Comparison of ENCODE assay signal across 12 mouse cellular contexts in the genomic region with DNA sequence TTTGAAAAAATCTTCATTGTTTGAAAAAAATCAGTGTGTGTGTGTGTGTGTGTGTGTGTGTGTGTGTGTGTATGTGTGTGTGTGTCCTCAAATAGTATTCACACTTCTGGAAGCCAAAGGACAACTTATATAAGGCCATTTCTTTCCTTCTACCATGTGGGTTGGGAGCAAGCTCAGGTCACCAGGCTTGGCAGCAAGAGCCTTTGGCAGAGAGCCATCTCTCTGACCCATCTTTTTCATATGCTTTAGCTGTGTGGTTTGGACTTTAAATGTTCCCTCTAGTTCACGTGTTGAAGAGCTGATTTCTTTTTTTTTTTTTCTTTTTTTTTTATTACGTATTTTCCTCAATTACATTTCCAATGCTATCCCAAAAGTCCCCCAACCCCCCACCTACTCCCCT.
DNase-seq lines count a peak whose midpoint lies in the region; ATAC-seq and TF ChIP-seq lines count a peak whose summit lies in the region.
"Had no signal": no experiment of that assay in that cellular context is flagged by ENCODE, and none has a peak within 500 bp of the region (broad histone marks: within the 10 kb centered on the region; RNA-seq: fewer than 3 reads in every experiment).

No protein-coding gene starts in this region.

- H3K9me3 ChIP-seq in midbrain, postnatal 0 days (ENCODE audit: low read length), result no peaks in the 10 kb centered on the region
- no peaks in the 10 kb centered on the region for H3K9me3 ChIP-seq in midbrain, embryonic 14.5 days (ENCODE audit: control insufficient read depth, low read length)
- H3K9me3 ChIP-seq: embryonic facial prominence, embryonic 12.5 days; liver, embryonic 12.5 days had no signal

- H3K4me1 ChIP-seq in midbrain, postnatal 0 days (ENCODE audit: insufficient read depth, low read length), result no peaks in the 10 kb centered on the region
- H3K4me1 ChIP-seq in midbrain, embryonic 14.5 days (ENCODE audit: control insufficient read depth, insufficient read depth, low read length), result no peaks in the 10 kb centered on the region
- H3K4me1 ChIP-seq: embryonic facial prominence, embryonic 12.5 days; liver, embryonic 12.5 days had no signal

- H3K4me3 ChIP-seq in midbrain, postnatal 0 days (ENCODE audit: low read depth, low read length), result no peak overlapping the region
- no peak overlapping the region for H3K4me3 ChIP-seq in midbrain, embryonic 14.5 days (replicated peaks; ENCODE audit: low read depth, low read length)
- H3K4me3 ChIP-seq: embryonic facial prominence, embryonic 12.5 days; left cerebral cortex, adult 2 months; liver, embryonic 12.5 days had no signal

- TF ChIP-seq CTCF in midbrain, postnatal 0 days (IDR thresholded peaks at IDR 0.05), result no peak

- peak; percentile 4 to 8 for DNase-seq in heart, postnatal 10 days
- no peak for DNase-seq in heart, adult 9 months (ENCODE audit: low spot score in 2 of 2)
- peak; percentile 5 for DNase-seq in midbrain, postnatal 0 days (ENCODE audit: low spot score)
- no peak for DNase-seq in midbrain, embryonic 14.5 days
- peak; percentile 32 to 42 for DNase-seq in cerebellum, postnatal 36 days
- no peak for DNase-seq in gastrocnemius, postnatal 36 days
- no peak for DNase-seq in spleen, adult 18-20 months

- H3K27me3 ChIP-seq in midbrain, postnatal 0 days (ENCODE audit: insufficient read depth, low read length), result no peaks in the 10 kb centered on the region
- H3K27me3 ChIP-seq in midbrain, embryonic 14.5 days (ENCODE audit: control insufficient read depth, insufficient read depth, low read length), result no peaks in the 10 kb centered on the region
- H3K27me3 ChIP-seq: embryonic facial prominence, embryonic 12.5 days; liver, embryonic 12.5 days had no signal

- H3K4me2 ChIP-seq in midbrain, postnatal 0 days (ENCODE audit: low read depth, low read length, poor library complexity, severe bottlenecking), result no peak overlapping the region
- no peak overlapping the region for H3K4me2 ChIP-seq in midbrain, embryonic 14.5 days (ENCODE audit: low read length)
- H3K4me2 ChIP-seq: embryonic facial prominence, embryonic 12.5 days; liver, embryonic 12.5 days; midbrain, embryonic 11.5 days had no signal

- 83% methylated on average over 2 of the region's 2 CpGs for WGBS in midbrain, postnatal 0 days
- 90% methylated on average over 2 of the region's 2 CpGs for WGBS in midbrain, embryonic 14.5 days

- ATAC-seq in midbrain, postnatal 0 days (ENCODE audit: low FRiP score), result no peak
- ATAC-seq in midbrain, embryonic 14.5 days (ENCODE audit: low FRiP score, low TSS enrichment), result no peak
- ATAC-seq: liver, embryonic 12.5 days; lung, postnatal 0 days had no signal

- H3K9ac ChIP-seq in midbrain, postnatal 0 days (replicated peaks; ENCODE audit: low read length, poor library complexity, severe bottlenecking), result no peak overlapping the region
- no peak overlapping the region for H3K9ac ChIP-seq in midbrain, embryonic 14.5 days (replicated peaks; ENCODE audit: low read length)
- H3K9ac ChIP-seq: embryonic facial prominence, embryonic 12.5 days; liver, embryonic 12.5 days had no signal

- H3K27ac ChIP-seq in midbrain, postnatal 0 days (ENCODE audit: low read depth, low read length), result no peak overlapping the region
- no peak overlapping the region for H3K27ac ChIP-seq in midbrain, embryonic 14.5 days (replicated peaks; ENCODE audit: low read depth, low read length)
- H3K27ac ChIP-seq: embryonic facial prominence, embryonic 12.5 days; left cerebral cortex, adult 2 months; liver, embryonic 12.5 days had no signal

- intact Hi-C loops in heart, postnatal 10 days (cut with DNase I), result loop anchor here (10.0 kb wide), 1 partner anchor 112 kb away; no protein-coding TSS in a partner anchor
- intact Hi-C loops in gastrocnemius, postnatal 36 days (cut with DNase I), result no loop called here

- H3K36me3 ChIP-seq in midbrain, postnatal 0 days (ENCODE audit: insufficient read depth, low read length), result no peaks in the 10 kb centered on the region
- no peaks in the 10 kb centered on the region for H3K36me3 ChIP-seq in midbrain, embryonic 14.5 days (ENCODE audit: control insufficient read depth, insufficient read depth, low read length)
- H3K36me3 ChIP-seq: embryonic facial prominence, embryonic 12.5 days; liver, embryonic 12.5 days had no signal

Comparison
In these comparisons a context has a peak if more than half of its experiments do, and no peak if none do; other contexts are left out.
1. DNase-seq: peak in heart, postnatal 10 days (2 of 2), midbrain, postnatal 0 days (single experiment) and cerebellum, postnatal 36 days (2 of 2); none in heart, adult 9 months (0 of 2), midbrain, embryonic 14.5 days (single experiment), gastrocnemius, postnatal 36 days (0 of 2) and spleen, adult 18-20 months (0 of 2).